Mouse (Mus musculus) stomach, embryonic 16.5 days (tissue): ENCODE measurements around the gene Gm49391. TPM values are rescaled to one million over a fixed set of nuclear protein-coding genes. Genes with fewer than 3 reads are reported as not detected.

Experiments used
- ATAC-seq: fragments of 200-750 bp; cut with Nextera tagmentation; 2 replicates; pipeline ENCODE4 v1.8.0; 2017; ENCODE audit warnings: moderate number of reproducible peaks, moderate TSS enrichment; ENCODE audit not compliant: insufficient read depth, low FRiP score
- H3K27ac ChIP-seq: fragments of 300-500 bp; sonication (generic); 2 replicates; pipeline ENCODE4 v1.5.1; 2014; ENCODE audit warnings: low read length
- H3K27me3 ChIP-seq: fragments of 300-500 bp; sonication (generic); 2 replicates; pipeline ENCODE4 v1.6.1; 2014; ENCODE audit warnings: low read length, control low read depth, mixed read lengths; ENCODE audit not compliant: control insufficient read depth, insufficient read depth
- H3K36me3 ChIP-seq: fragments of 300-500 bp; sonication (generic); 2 replicates; pipeline ENCODE4 v1.6.1; 2014; ENCODE audit warnings: low read length; ENCODE audit not compliant: control insufficient read depth, insufficient read depth
- H3K4me1 ChIP-seq: fragments of 300-500 bp; sonication (generic); 2 replicates; pipeline ENCODE4 v1.6.1; 2014; ENCODE audit warnings: low read length, control low read depth, mixed read lengths; ENCODE audit not compliant: control insufficient read depth, insufficient read depth
- H3K4me2 ChIP-seq: fragments of 300-500 bp; sonication (generic); 2 replicates; pipeline ENCODE4 v1.6.1; 2014; ENCODE audit warnings: low read depth, low read length, mixed read lengths
- H3K4me3 ChIP-seq: fragments of 300-500 bp; sonication (generic); replicated peaks from 2 replicates; pipeline ENCODE4 v1.5.1; 2014; ENCODE audit warnings: mild to moderate bottlenecking, low read length
- H3K9ac ChIP-seq: fragments of 300-500 bp; sonication (generic); 2 replicates; pipeline ENCODE4 v1.6.1; 2014; ENCODE audit warnings: low read length
- H3K9me3 ChIP-seq: fragments of 300-500 bp; sonication (generic); replicated peaks from 2 replicates; pipeline ENCODE4 v1.6.1; 2016; ENCODE audit warnings: low read length, control low read depth; ENCODE audit not compliant: control insufficient read depth
- WGBS: fragments of 180-500 bp; shearing (Covaris S2); extraction: QIAGEN DNeasy Blood & Tissue Kit; methylation state at CpG from one replicate; pipeline ENCODE4 v1.1.7; 2014; 5-methylcytosine and 5-hydroxymethylcytosine counted together
- polyA plus RNA-seq: library from polyadenylated mRNA; unstranded; fragments of >200 nt; fragmentation: Nextera tagmentation; extraction: Ambion mirVana; gene quantifications from 2 replicates; pipeline ENCODE4 v1.2.1, GENCODE M21; 2015

Gene Gm49391
- polyA plus RNA-seq, 1 experiment from 2014 or later, result 2.6 TPM

DNA sequence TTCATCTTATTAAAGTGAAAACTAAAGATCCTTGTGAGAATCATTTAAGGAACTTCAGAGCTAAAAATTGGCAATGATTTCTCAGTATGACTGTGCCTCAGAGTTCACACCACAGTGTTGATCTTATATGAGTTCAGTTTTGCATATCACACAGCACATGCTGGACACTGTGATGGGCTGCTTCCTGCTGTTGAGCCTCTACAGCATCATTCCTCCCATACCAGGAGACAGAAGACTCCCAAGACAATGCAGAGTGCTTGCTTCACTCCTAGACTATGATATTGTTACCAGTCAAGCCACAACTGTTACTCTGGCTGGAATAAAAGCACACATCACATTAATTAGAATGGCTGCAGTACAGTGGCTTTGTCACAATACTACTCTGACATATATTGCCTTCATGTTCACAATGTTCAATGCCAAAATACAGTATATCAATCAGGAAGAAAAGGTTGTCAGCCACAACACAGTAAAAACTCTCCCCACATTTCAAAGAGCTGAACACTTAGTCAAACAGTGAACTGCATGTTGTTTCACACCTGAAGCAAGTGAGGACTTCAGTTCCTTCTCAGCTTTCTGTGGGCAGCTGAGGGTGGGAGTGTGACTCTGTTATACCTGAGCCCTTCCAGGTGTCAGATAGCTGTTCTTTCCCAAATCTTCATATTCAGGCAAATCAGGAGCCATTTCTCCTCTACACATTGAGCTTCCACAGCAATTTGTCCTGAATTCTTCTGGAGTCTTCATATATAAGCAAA lies 40.8 kb downstream of the Gm49391 start:
- no peak for ATAC-seq
- no peaks in the 10 kb centered on the region for H3K27me3 ChIP-seq
- H3K27ac ChIP-seq, result no peak overlapping the region
- no peak overlapping the region for H3K4me3 ChIP-seq
- no peaks in the 10 kb centered on the region for H3K9me3 ChIP-seq
- H3K4me1 ChIP-seq, result no peaks in the 10 kb centered on the region
- H3K9ac ChIP-seq, result no peak overlapping the region
- H3K36me3 ChIP-seq, result no peaks in the 10 kb centered on the region
- H3K4me2 ChIP-seq, result no peak overlapping the region

DNA sequence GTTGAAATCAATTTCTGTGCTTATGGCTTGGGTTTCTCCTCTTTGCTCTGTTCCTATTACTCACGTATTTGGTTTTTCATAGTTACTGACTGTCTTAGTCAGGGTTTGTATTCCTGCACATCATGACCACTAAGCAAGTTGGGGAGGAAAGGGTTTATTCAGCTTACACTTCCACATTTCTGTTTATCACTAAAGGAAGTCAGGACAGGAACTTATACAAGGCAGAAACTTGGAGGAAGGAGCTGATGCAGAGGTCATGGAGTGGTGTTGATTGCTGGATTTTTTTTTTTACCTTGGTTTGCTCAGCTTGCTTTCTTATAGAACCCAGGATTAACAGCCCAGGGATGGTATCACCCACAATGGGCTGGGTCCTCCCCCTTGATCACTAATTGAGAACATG lies 44.1 kb downstream of the Gm49391 start:
- WGBS, result 76% methylated on average over 1 of the region's 1 CpGs
- ATAC-seq, result no peak
- no peak overlapping the region for H3K27ac ChIP-seq
- no peaks in the 10 kb centered on the region for H3K36me3 ChIP-seq
- no peaks in the 10 kb centered on the region for H3K27me3 ChIP-seq
- no peaks in the 10 kb centered on the region for H3K9me3 ChIP-seq
- H3K4me1 ChIP-seq, result no peaks in the 10 kb centered on the region
- H3K4me2 ChIP-seq, result no peak overlapping the region
- no peak overlapping the region for H3K4me3 ChIP-seq
- H3K9ac ChIP-seq, result no peak overlapping the region

DNA sequence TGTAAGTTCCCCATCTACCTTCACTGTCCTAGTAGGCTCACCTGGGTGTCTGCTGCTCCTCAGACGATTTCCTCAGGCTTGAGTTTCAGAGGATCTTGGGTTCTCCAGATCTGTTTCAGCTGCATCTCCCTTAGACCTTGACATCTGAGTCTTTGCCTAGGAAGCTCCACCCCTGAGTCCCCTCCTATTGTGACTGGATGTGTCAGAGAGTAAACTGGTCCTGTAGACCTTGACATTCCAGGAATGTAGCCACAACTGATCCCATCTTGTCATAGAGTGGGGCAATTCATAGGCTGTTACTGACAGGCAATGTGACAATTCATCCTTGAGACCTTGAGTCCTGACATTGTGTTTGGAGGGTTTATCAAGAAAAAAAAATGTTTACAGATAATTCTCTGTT lies 72.1 kb downstream of the Gm49391 start, which contains the start of gene 4930486L24Rik:
TSS of gene 4930486L24Rik (minus strand) at position 195 of the 400 bp plus-strand sequence.
- no peaks in the 10 kb centered on the region for H3K9me3 ChIP-seq
- WGBS, result 58% methylated on average over 1 of the region's 1 CpGs
- H3K36me3 ChIP-seq, result no peaks in the 10 kb centered on the region
- H3K9ac ChIP-seq, result no peak within 1 kb of the TSS
- H3K4me1 ChIP-seq, result no peaks in the 10 kb centered on the region
- no peaks in the 10 kb centered on the region for H3K27me3 ChIP-seq
- H3K4me3 ChIP-seq, result no peak within 1 kb of the TSS
- no peak for ATAC-seq
- H3K27ac ChIP-seq, result no peak within 1 kb of the TSS
- no peak within 1 kb of the TSS for H3K4me2 ChIP-seq

DNA sequence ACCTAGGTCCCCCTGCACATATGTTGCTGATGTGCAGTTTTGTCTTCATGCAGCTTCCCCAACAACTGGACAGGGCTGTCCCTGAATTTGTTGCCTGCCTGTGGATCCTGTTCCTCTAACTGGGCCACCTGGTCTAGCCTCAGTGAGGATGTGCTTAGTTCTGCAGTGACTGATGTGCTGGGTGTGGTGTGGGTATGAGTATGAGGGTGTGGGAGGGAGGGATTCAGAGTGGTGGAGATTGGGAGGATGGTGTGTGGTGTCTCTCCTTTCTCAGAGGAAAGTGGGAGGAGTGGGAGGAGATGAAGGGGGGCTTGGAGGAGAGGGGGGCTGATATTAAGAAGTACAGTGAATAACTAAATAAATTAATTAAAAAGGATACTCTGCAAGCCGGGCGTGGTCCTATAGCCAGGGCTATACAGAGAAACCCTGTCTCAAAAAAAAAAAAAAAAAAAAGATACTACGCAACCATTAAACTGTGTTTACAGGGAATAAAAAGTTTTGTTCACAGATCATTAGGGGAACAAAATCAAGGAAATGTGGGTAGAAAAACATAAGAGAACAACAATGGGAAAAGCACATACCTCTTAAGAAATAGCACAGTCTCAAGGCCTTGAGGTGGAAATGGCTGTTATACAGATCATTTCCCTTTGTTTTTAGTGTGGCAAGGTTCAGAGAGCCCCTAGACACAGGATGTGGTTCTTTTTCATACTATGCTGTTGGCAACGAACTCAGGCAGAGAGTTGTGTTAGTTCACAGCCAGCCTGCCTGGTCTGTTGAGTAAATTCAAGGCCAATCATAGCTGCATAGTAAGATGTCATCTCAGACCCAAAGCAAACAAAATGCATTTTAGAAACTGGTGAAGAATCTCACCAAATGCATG lies 87.9 kb downstream of the Gm49391 start:
- no peak overlapping the region for H3K9ac ChIP-seq
- H3K4me1 ChIP-seq, result no peaks in the 10 kb centered on the region
- WGBS, result 79% methylated on average over 4 of the region's 4 CpGs
- H3K36me3 ChIP-seq, result no peaks in the 10 kb centered on the region
- H3K9me3 ChIP-seq, result no peaks in the 10 kb centered on the region
- peak overlapping the region; percentile 15; the same call in 1 of the 2 replicates for H3K27ac ChIP-seq
- ATAC-seq, result peak; percentile 40; the same call in 1 of the 2 replicates
- H3K4me2 ChIP-seq, result no peak overlapping the region
- no peaks in the 10 kb centered on the region for H3K27me3 ChIP-seq
- H3K4me3 ChIP-seq, result no peak overlapping the region

Other genes starting within 250 kb of the Gm49391 start
- not detected in 2 replicates for gene BC051665, start 150.2 kb downstream of the Gm49391 start, polyA plus RNA-seq
- gene Ctsll3, start 133.7 kb downstream of the Gm49391 start, polyA plus RNA-seq, result not detected in 2 replicates
- gene 4930486L24Rik, start 72.1 kb downstream of the Gm49391 start, polyA plus RNA-seq, result not detected in 2 replicates
- gene Gm49392, start 39.7 kb downstream of the Gm49391 start, polyA plus RNA-seq, result 0.19 and 0.50 TPM in 2 replicates
- 2.4 and 3.1 TPM in 2 replicates for gene Ctla2b, start 39.1 kb downstream of the Gm49391 start, polyA plus RNA-seq
- gene Tpbpb, start 31.7 kb downstream of the Gm49391 start, polyA plus RNA-seq, result not detected in 2 replicates
- not detected in 2 replicates for gene Gm49393, start 981 bp downstream of the Gm49391 start, polyA plus RNA-seq
- 28.5 and 29.6 TPM in 2 replicates for gene Ctla2a, start 54 bp upstream of the Gm49391 start, polyA plus RNA-seq
- gene Tpbpa, start 5.4 kb upstream of the Gm49391 start, polyA plus RNA-seq, result not detected in 2 replicates
- gene Ctsj, start 69.4 kb upstream of the Gm49391 start, polyA plus RNA-seq, result not detected in 2 replicates
- not detected in 2 replicates for gene Ctsq, start 104.1 kb upstream of the Gm49391 start, polyA plus RNA-seq
- gene Ctsr, start 227.7 kb upstream of the Gm49391 start, polyA plus RNA-seq, result not detected in 2 replicates